Mouse (Mus musculus) small intestine, adult 10 weeks (tissue): ENCODE data around the gene Cnot2. TPM values are rescaled to one million over a fixed set of nuclear protein-coding genes. Genes with fewer than 3 reads are reported as not detected.

Experiments used
- polyA plus RNA-seq: library from polyadenylated mRNA; stranded (reverse); fragments of 350-450 nt; fragmentation: Illumina TruSeq; extraction: RNeasy Lipid Tissue Mini Kit (QIAGEN cat#74804); gene quantifications from one replicate; pipeline ENCODE4 v1.2.3, GENCODE M21; 2014; ENCODE audit warnings: low replicate concordance

Cnot2 gene
- 86.8 TPM for polyA plus RNA-seq

DNA sequence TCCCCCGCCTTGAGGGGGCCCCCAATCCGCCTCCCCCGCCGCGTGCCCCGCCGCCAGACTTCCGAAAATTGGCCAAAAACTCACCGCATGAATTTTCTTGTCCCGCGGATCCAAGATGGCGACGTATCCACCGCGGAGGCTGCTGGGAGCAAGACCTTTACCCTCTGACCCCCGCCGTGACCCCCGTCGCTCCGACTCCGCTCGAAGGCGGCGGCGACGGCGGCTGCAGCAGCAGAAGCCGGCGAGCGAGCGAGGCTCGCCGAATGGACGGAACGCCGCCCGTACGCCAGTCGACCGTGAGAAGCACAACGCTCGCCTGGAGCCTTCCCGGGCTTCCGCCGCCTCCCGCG is at the start of gene Cnot2:
Gene Cnot2, minus strand, starts transcription at position 143 of the 350 bp plus-strand sequence.

DNA sequence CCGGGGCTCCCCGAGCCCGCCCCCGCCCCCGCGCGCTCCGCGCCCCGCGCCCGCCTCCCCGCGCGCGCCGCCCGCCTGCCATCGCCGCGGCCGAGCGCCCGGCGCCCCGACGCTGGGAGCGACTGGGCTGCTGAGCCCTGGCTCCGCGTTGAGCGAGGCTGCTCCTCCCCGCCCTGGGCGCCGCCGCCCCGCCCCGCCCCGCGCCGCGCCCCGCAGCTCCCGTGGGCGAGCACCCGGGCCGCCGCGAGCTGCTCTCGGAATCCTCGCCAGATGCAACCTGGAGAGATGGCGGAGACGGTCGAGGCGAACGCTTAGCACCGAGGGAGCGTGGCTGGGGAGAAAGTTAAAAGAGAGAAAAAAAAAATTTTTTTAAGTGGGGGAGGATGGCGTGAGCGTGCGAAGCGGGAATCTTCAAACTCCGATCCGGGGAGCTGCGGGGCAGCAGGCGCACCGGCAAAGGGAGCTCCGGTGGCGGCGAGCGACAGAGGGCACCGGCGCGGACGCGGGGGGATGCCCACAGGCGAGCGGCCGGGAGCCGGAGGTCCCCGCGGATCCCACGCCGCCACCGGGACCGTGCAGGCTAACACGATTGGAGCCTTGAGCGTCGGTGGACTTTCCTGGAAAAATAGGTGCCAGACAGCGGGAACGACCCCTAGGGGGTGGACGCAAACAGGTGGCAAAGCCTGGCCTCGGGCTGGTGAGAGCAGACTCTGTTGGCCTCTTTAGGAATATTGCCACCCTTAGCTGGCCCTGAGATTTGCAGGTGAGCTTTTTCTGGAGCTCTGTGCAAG is 107.4 kb downstream of the Cnot2 start, which contains the start of gene Kcnmb4:
Gene Kcnmb4, minus strand, starts transcription at position 120 of the 791 bp plus-strand sequence.

Other genes starting within 250 kb of the Cnot2 start
- 0.71 TPM for gene Kcnmb4, start 107.6 kb downstream of the Cnot2 start, polyA plus RNA-seq